Mouse (Mus musculus): Measurements from ENCODE around the gene Ttc1. TPM values are rescaled to one million over a fixed set of nuclear protein-coding genes. Genes with fewer than 3 reads are reported as not detected.

Gene Ttc1
- total and polyA plus RNA-seq, 3 experiments: 74.8 to 138 (median 100) TPM

- Histone ChIP-seq H3K9me3 (replicated peaks; ENCODE audit: low read length) (no peaks in the 10 kb centered on the region), H3K9ac (ENCODE audit: insufficient read depth, low read depth) (no peak overlapping the region), H3K4me3 (replicated peaks in 1 of 3; ENCODE audit: low read depth in 2 of 3, low read length in 2 of 3, poor library complexity in 1 of 3) (no peak overlapping the region), H3K36me3 (replicated peaks in 1 of 2; ENCODE audit: control insufficient read depth in 1 of 2, insufficient read depth in 1 of 2, low read length in 1 of 2) (peaks cover 44 to 82% of the 10 kb centered on the region in 2 experiments), H3K4me2 (ENCODE audit: insufficient read depth, low read depth, poor library complexity, severe bottlenecking) (no peak overlapping the region), H3K79me2 (replicated peaks; ENCODE audit: control insufficient read depth, extremely low read depth, insufficient read depth, poor library complexity, severe bottlenecking) (no peaks in the 10 kb centered on the region), H3K27ac (ENCODE audit: insufficient read depth, low read depth) (no peak overlapping the region), H3K27me3 (replicated peaks) (no peaks in the 10 kb centered on the region), H3K4me1 (ENCODE audit: control insufficient read depth in 1 of 2, insufficient read depth in 2 of 2) (peaks cover 0 to 8% of the 10 kb centered on the region in 2 experiments; a peak in 2 of 4 replicates)
- DNase-seq (ENCODE audit: extremely low read depth): no peak
- dilution Hi-C loops (cut with MboI; ENCODE audit: extremely low pct_ligation_motif_present, extremely low pct_unique_long_range_greater_than_20kb, low sequenced_read_pairs): no loop called here
- in situ Hi-C loops (cut with MboI; ENCODE audit: low pct_ligation_motif_present, low pct_unique_long_range_greater_than_20kb, low sequenced_read_pairs): no loop called here
- TF ChIP-seq MAZ (IDR thresholded peaks at IDR 0.05; ENCODE audit: low read depth, low read length) (no peak), SMC3 (IDR thresholded peaks at IDR 0.05; ENCODE audit: low read depth, low read length) (no peak), ZMIZ1 (IDR thresholded peaks at IDR 0.05; ENCODE audit: low read depth, low read length) (no peak; the same call in 1 of the 2 replicates), IRF4 (IDR thresholded peaks at IDR 0.05; ENCODE audit: low read depth, low read length) (no peak), BHLHE40 (IDR thresholded peaks at IDR 0.05; ENCODE audit: low read depth, low read length) (no peak)
Measured at GRCm38 (mm10) chr11:43727796-43728195, 20.0 kb downstream of the Ttc1 start.

- H3K27ac ChIP-seq (ENCODE audit: insufficient read depth, low read depth): no peak overlapping the region
- H3K9ac ChIP-seq (ENCODE audit: insufficient read depth, low read depth): no peak overlapping the region
- H3K36me3 ChIP-seq (replicated peaks in 1 of 2; ENCODE audit: control insufficient read depth in 1 of 2, insufficient read depth in 1 of 2, low read length in 1 of 2): peaks cover 20 to 69% of the 10 kb centered on the region in 2 experiments
- TF ChIP-seq NELFE (IDR thresholded peaks at IDR 0.05; ENCODE audit: low read depth, low read length) (no peak), ZC3H11A (IDR thresholded peaks at IDR 0.05; ENCODE audit: low read depth, low read length) (no peak), RAD21 (IDR thresholded peaks at IDR 0.05; ENCODE audit: low read depth, low read length) (no peak), JUND (conservative IDR thresholded peaks at IDR 0.05; ENCODE audit: low read depth, low read length) (no peak), MEF2A (IDR thresholded peaks at IDR 0.05; ENCODE audit: borderline replicate concordance, low read depth, low read length) (no peak), USF2 (conservative IDR thresholded peaks at IDR 0.05; ENCODE audit: low read depth, low read length) (no peak), RCOR1 (conservative IDR thresholded peaks at IDR 0.05; ENCODE audit: low read depth, low read length) (no peak), EP300 (IDR thresholded peaks at IDR 0.05; ENCODE audit: low read length) (no peak), POLR2AphosphoS2 (IDR thresholded peaks at IDR 0.05; ENCODE audit: low read depth, low read length) (no peak), HCFC1 (IDR thresholded peaks at IDR 0.05; ENCODE audit: low read depth, low read length) (no peak), IRF4 (IDR thresholded peaks at IDR 0.05; ENCODE audit: low read depth, low read length) (no peak), TBP (conservative IDR thresholded peaks at IDR 0.05; ENCODE audit: low read depth, low read length) (no peak), TCF12 (IDR thresholded peaks at IDR 0.05; ENCODE audit: low read depth, low read length) (no peak), CTCF (conservative IDR thresholded peaks at IDR 0.05 in 1 of 2, IDR thresholded peaks at IDR 0.05 in 1 of 2; ENCODE audit: low read depth in 2 of 2, low read length in 2 of 2) (no peak), ZNF384 (IDR thresholded peaks at IDR 0.05; ENCODE audit: low read depth, low read length) (no peak), MAX (IDR thresholded peaks at IDR 0.05; ENCODE audit: low read length) (no peak), NRF1 (IDR thresholded peaks at IDR 0.05; ENCODE audit: low read depth, low read length) (no peak), MXI1 (IDR thresholded peaks at IDR 0.05; ENCODE audit: low read depth, low read length) (no peak), UBTF (IDR thresholded peaks at IDR 0.05; ENCODE audit: low read depth, low read length) (no peak)
- in situ Hi-C loops (cut with MboI; ENCODE audit: low pct_ligation_motif_present, low pct_unique_long_range_greater_than_20kb, low sequenced_read_pairs): no loop called here
- DNase-seq (ENCODE audit: extremely low read depth): no peak
- dilution Hi-C loops (cut with MboI; ENCODE audit: extremely low pct_ligation_motif_present, extremely low pct_unique_long_range_greater_than_20kb, low sequenced_read_pairs): no loop called here
- H3K4me3 ChIP-seq (replicated peaks in 1 of 3; ENCODE audit: low read depth in 2 of 3, low read length in 2 of 3, poor library complexity in 1 of 3): no peak overlapping the region
- H3K9me3 ChIP-seq (replicated peaks; ENCODE audit: low read length): no peaks in the 10 kb centered on the region
- no peaks in the 10 kb centered on the region for H3K4me1 ChIP-seq (ENCODE audit: control insufficient read depth in 1 of 2, insufficient read depth in 2 of 2)
- no peak overlapping the region for H3K4me2 ChIP-seq (ENCODE audit: insufficient read depth, low read depth, poor library complexity, severe bottlenecking)
- no peaks in the 10 kb centered on the region for H3K79me2 ChIP-seq (replicated peaks; ENCODE audit: control insufficient read depth, extremely low read depth, insufficient read depth, poor library complexity, severe bottlenecking)
- no peaks in the 10 kb centered on the region for H3K27me3 ChIP-seq (replicated peaks)
Measured at GRCm38 (mm10) chr11:43723411-43723810, 24.4 kb downstream of the Ttc1 start.
